Mouse (Mus musculus): ENCODE results near the gene Adamtsl1.

- TF ChIP-seq CTCF (IDR thresholded peaks at IDR 0.05; ENCODE audit: control insufficient read depth, insufficient read depth, low read length) (no peak), POLR2A (IDR thresholded peaks at IDR 0.05; ENCODE audit: borderline replicate concordance, control insufficient read depth, low read depth, low read length) (no peak)
Observed at GRCm38 (mm10) chr4:85889877-85890598, 376.1 kb downstream of the Adamtsl1 start.

Data from bone marrow, adult 2 months (tissue).